Mouse (Mus musculus): Measurements from ENCODE around the gene BC025920. TPM values are rescaled to one million over a fixed set of nuclear protein-coding genes. Genes with fewer than 3 reads are reported as not detected.

BC025920 gene
- polyA plus RNA-seq, 1 experiment from 2014 or later: 2.9 TPM

GRCm38 (mm10) chr10:81597137-81597950 is 8.7 kb upstream of the BC025920 start:
- Histone ChIP-seq H3K4me1 (replicated peaks) (peaks cover 51% of the 10 kb centered on the region), H3K36me3 (no peaks in the 10 kb centered on the region), H3K27ac (peak overlapping the region; percentile 60), H3K4me2 (replicated peaks) (peak overlapping the region; percentile 46), H3K9ac (replicated peaks) (peak overlapping the region; percentile 56; the same call in 1 of the 2 replicates), H3K4me3 (replicated peaks) (no peak overlapping the region; the same call in 1 of the 2 replicates), H3K9me3 (no peaks in the 10 kb centered on the region), H3K27me3 (peaks cover 86% of the 10 kb centered on the region)
- 11% methylated on average over 12 of the region's 12 CpGs for WGBS
- ATAC-seq: peak; percentile 28

GRCm38 (mm10) chr10:81598342-81598741 is 7.7 kb upstream of the BC025920 start:
- Histone ChIP-seq H3K9ac (replicated peaks) (no peak overlapping the region), H3K27ac (no peak overlapping the region), H3K36me3 (no peaks in the 10 kb centered on the region), H3K4me2 (replicated peaks) (no peak overlapping the region), H3K9me3 (no peaks in the 10 kb centered on the region), H3K4me3 (replicated peaks) (no peak overlapping the region), H3K27me3 (peaks cover 79% of the 10 kb centered on the region), H3K4me1 (replicated peaks) (peaks cover 55% of the 10 kb centered on the region)
- ATAC-seq: no peak
- WGBS: 42% methylated on average over 3 of the region's 3 CpGs

DNA sequence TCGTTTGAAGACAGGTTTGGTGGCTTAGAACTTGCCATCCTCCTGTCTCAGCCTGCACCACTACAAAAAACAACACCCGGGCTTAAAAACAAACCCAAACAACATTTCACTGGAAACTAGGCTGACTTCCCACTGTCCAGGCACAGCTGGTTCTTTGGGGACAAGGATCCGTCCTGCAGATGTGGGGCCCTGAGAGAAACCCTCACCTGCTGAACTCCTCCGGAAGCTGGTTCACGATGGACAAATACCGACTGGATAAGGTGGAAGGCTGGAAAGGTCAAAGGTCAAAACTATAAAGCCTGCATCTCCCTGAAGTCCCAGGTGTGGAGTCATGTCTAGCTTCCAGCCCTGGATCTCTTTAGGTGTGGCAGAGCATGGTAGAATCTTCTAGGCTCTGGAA is 7.2 kb upstream of the BC025920 start:
- Histone ChIP-seq H3K27me3 (peaks cover 73% of the 10 kb centered on the region), H3K4me1 (replicated peaks) (peaks cover 55% of the 10 kb centered on the region), H3K27ac (no peak overlapping the region), H3K9ac (replicated peaks) (no peak overlapping the region), H3K9me3 (no peaks in the 10 kb centered on the region), H3K4me3 (replicated peaks) (no peak overlapping the region), H3K36me3 (no peaks in the 10 kb centered on the region), H3K4me2 (replicated peaks) (no peak overlapping the region)
- 64% methylated on average over 6 of the region's 6 CpGs for WGBS
- no peak for ATAC-seq

DNA sequence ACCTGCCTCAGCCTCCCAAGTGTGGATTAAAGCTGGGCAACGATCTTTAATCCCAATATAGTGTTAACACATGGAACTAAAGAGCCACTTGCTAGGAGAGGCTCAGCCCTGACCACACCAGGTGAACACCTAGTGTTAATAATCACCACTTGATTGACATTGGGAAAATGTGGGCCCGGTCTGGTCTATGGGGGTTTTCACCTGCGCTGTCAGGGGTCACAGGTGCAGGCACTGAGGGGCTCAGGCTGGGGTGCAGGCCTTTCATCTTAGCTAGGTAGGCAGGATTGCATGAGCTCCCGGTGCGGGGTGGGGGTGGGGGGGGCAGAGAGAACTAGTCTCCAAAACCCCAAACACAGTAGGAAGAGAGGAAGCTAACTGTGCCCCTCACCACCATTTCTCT is 6.4 kb upstream of the BC025920 start:
- Histone ChIP-seq H3K4me2 (replicated peaks) (no peak overlapping the region), H3K4me1 (replicated peaks) (peaks cover 56% of the 10 kb centered on the region), H3K9me3 (no peaks in the 10 kb centered on the region), H3K36me3 (no peaks in the 10 kb centered on the region), H3K27me3 (peaks cover 66% of the 10 kb centered on the region), H3K27ac (no peak overlapping the region), H3K9ac (replicated peaks) (no peak overlapping the region), H3K4me3 (replicated peaks) (no peak overlapping the region)
- ATAC-seq: no peak
- 88% methylated on average over 5 of the region's 5 CpGs for WGBS

- Histone ChIP-seq H3K4me2 (replicated peaks) (no peak overlapping the region), H3K9ac (replicated peaks) (no peak overlapping the region), H3K27me3 (peaks cover 61% of the 10 kb centered on the region), H3K9me3 (no peaks in the 10 kb centered on the region), H3K4me3 (replicated peaks) (no peak overlapping the region), H3K27ac (no peak overlapping the region), H3K4me1 (replicated peaks) (peaks cover 57% of the 10 kb centered on the region), H3K36me3 (no peaks in the 10 kb centered on the region)
- WGBS: 52% methylated on average over 10 of the region's 10 CpGs
- no peak for ATAC-seq
Observed at GRCm38 (mm10) chr10:81600096-81600495, 6.0 kb upstream of the BC025920 start.

- 0 out of 2 replicates have a peak within 1 kb of the TSS, but pooled peaks have one; percentile 16 for H3K27ac ChIP-seq
- H3K4me3 ChIP-seq (replicated peaks): 0 out of 2 replicates have a peak within 1 kb of the TSS, but pooled peaks have one; percentile 17
- no peaks in the 10 kb centered on the region for H3K9me3 ChIP-seq
- H3K9ac ChIP-seq (replicated peaks): no peak within 1 kb of the TSS
- peaks cover 57% of the 10 kb centered on the region for H3K4me1 ChIP-seq (replicated peaks)
- H3K36me3 ChIP-seq: no peaks in the 10 kb centered on the region
- H3K4me2 ChIP-seq (replicated peaks): peak within 1 kb of the TSS; percentile 51
- WGBS: under 1% methylated on average over 28 of the region's 28 CpGs
- H3K27me3 ChIP-seq: peaks cover 54% of the 10 kb centered on the region
- peak; percentile 75 for ATAC-seq
Observed at GRCm38 (mm10) chr10:81600738-81601203, 5.3 kb upstream of the BC025920 start, which contains the start of gene Tle6. Tle6 (minus strand) TSS chr10:81601073.

- H3K9ac ChIP-seq (replicated peaks): no peak overlapping the region
- H3K4me3 ChIP-seq (replicated peaks): no peak overlapping the region
- peaks cover 47% of the 10 kb centered on the region for H3K27me3 ChIP-seq
- H3K9me3 ChIP-seq: no peaks in the 10 kb centered on the region
- peak overlapping the region; percentile 13; the same call in 1 of the 2 replicates for H3K4me2 ChIP-seq (replicated peaks)
- 9% methylated on average over 7 of the region's 7 CpGs for WGBS
- H3K4me1 ChIP-seq (replicated peaks): peaks cover 51% of the 10 kb centered on the region
- 0 out of 2 replicates have a peak, but pooled peaks have one; percentile 3 for ATAC-seq
- no peaks in the 10 kb centered on the region for H3K36me3 ChIP-seq
- H3K27ac ChIP-seq: 0 out of 2 replicates have a peak overlapping the region, but pooled peaks have one; percentile 16
Observed at GRCm38 (mm10) chr10:81601396-81601905, 4.6 kb upstream of the BC025920 start.

GRCm38 (mm10) chr10:81602741-81603151 is 3.3 kb upstream of the BC025920 start:
- no peaks in the 10 kb centered on the region for H3K9me3 ChIP-seq
- WGBS: 20% methylated on average over 4 of the region's 4 CpGs
- no peak overlapping the region for H3K27ac ChIP-seq
- peaks cover 37% of the 10 kb centered on the region for H3K27me3 ChIP-seq
- ATAC-seq: no peak
- peaks cover 45% of the 10 kb centered on the region for H3K4me1 ChIP-seq (replicated peaks)
- no peaks in the 10 kb centered on the region for H3K36me3 ChIP-seq
- H3K9ac ChIP-seq (replicated peaks): no peak overlapping the region
- no peak overlapping the region for H3K4me3 ChIP-seq (replicated peaks)
- H3K4me2 ChIP-seq (replicated peaks): no peak overlapping the region

- Histone ChIP-seq H3K9me3 (no peaks in the 10 kb centered on the region), H3K9ac (replicated peaks) (no peak overlapping the region), H3K27me3 (peaks cover 22% of the 10 kb centered on the region), H3K4me2 (replicated peaks) (0 out of 2 replicates have a peak overlapping the region, but pooled peaks have one; percentile 17), H3K27ac (no peak overlapping the region), H3K4me3 (replicated peaks) (no peak overlapping the region), H3K4me1 (replicated peaks) (peaks cover 40% of the 10 kb centered on the region), H3K36me3 (no peaks in the 10 kb centered on the region; the same call in 1 of the 2 replicates)
- no peak; the same call in 1 of the 2 replicates for ATAC-seq
- 84% methylated on average over 12 of the region's 12 CpGs for WGBS
Observed at GRCm38 (mm10) chr10:81604019-81604967, 1.8 kb upstream of the BC025920 start.

DNA sequence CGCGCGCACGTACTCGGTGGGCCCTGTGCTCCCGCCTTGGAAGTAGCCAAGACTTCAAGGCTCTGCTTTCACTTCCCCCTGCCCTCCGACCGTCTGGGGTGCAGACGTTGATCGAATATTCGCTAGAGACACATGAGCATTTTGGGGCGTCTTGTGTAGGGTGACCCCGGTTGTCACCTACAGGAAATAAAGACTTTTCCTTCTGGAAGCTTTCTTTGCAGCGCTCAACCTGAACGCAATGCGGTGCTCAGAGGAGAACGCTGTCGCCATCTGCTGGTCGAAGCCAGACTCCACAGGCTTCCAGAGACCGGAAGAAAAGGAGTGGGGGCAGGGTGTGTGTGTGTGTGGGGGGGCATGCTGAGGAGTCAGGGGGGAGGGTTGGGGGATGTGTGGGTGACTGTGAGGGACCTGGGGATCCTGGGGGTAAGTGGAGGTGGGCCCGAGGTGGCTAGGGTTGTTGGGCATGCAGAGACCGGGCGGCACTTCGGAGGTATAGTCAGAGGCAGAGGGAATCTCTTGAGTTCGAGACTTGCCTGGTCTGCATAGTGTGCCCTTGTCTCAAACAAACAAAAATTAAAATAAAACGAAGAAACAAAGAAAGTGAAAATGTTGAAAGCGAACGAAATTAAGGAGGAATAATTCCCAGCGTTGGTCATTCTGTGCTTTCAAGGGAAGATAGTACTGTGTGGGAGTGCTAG is 953 bp upstream of the BC025920 start:
- Histone ChIP-seq H3K9me3 (no peaks in the 10 kb centered on the region), H3K4me1 (replicated peaks) (peaks cover 39% of the 10 kb centered on the region), H3K9ac (replicated peaks) (peak overlapping the region; percentile 63), H3K27me3 (peaks cover 14% of the 10 kb centered on the region), H3K36me3 (no peaks in the 10 kb centered on the region; the same call in 1 of the 2 replicates), H3K27ac (peak overlapping the region; percentile 93), H3K4me3 (replicated peaks) (peak overlapping the region; percentile 50), H3K4me2 (replicated peaks) (peak overlapping the region; percentile 67)
- 20% methylated on average over 29 of the region's 29 CpGs for WGBS
- peak; percentile 21 for ATAC-seq

DNA sequence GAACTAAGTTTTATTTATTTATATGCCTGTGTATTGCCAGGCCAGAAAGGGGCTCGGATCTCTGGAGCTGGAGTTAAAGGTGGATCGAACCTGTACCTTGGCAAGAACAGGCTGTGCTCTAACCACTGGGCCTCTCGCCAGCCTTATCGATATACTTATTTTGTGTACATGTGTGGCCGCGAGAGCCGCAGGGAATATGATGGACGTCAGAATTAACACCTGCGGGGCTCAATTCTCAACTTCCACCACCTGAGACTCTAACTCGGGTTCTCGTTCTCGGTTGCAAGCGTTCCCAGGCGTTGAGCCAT is 450 bp upstream of the BC025920 start:
- WGBS: 3% methylated on average over 14 of the region's 14 CpGs
- Histone ChIP-seq H3K4me1 (replicated peaks) (peaks cover 34% of the 10 kb centered on the region), H3K9ac (replicated peaks) (peak overlapping the region; percentile 63), H3K4me3 (replicated peaks) (peak overlapping the region; percentile 50), H3K27ac (peak overlapping the region; percentile 93), H3K9me3 (no peaks in the 10 kb centered on the region), H3K4me2 (replicated peaks) (peak overlapping the region; percentile 67), H3K27me3 (peaks cover 12% of the 10 kb centered on the region), H3K36me3 (no peaks in the 10 kb centered on the region; the same call in 1 of the 2 replicates)
- peak; percentile 27 for ATAC-seq

All from midbrain, embryonic 13.5 days (tissue).